Mouse (Mus musculus) splenic B cell, adult 2 months (primary cell): Measurements from ENCODE around the gene Asf1a.

Experiments used
- DNase-seq: peaks from one replicate; pipeline ENCODE4 v3.0.0-alpha.2; 2011; ENCODE audit warnings: low read depth, low spot score
- H3K27me3 ChIP-seq: 2 replicates; pipeline ENCODE4 v1.6.1; 2012; ENCODE audit warnings: mild to moderate bottlenecking, low read length, moderate library complexity, mixed read lengths; ENCODE audit not compliant: control insufficient read depth, poor library complexity, insufficient read depth, severe bottlenecking
- H3K36me3 ChIP-seq: 2 replicates; pipeline ENCODE4 v1.6.1; 2012; ENCODE audit warnings: mild to moderate bottlenecking, low read length, moderate library complexity, mixed read lengths; ENCODE audit not compliant: control insufficient read depth, poor library complexity, insufficient read depth, severe bottlenecking

Asf1a gene

DNA sequence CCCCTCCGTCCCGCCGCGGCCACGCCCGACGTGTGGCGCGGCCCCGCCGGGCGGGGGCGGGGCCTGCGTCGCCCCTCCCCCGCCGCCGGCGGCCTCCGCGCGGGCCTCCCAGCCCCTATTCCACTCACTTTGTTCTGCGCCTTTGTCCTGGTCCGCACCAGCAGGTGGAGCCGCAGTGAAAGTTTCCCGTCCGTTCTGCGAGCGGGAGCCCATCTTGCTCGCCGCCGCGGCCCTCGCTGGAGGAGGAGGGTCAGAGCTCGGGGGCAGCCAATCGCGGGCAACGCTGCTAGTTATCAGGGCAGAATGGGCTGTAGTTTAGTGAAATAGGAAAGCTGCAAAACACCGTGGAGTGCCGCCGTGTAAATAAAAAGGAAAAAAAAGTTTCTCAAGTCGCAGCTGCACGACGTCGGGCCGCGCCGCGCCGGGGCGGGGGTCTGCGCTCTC, at the start of gene Asf1a:
TSS of gene Asf1a (plus strand) at position 81 of the 444 bp plus-strand sequence.
- Histone ChIP-seq H3K27me3 (no peaks in the 10 kb centered on the region), H3K36me3 (no peaks in the 10 kb centered on the region)
- peak; percentile 98 for DNase-seq

DNA sequence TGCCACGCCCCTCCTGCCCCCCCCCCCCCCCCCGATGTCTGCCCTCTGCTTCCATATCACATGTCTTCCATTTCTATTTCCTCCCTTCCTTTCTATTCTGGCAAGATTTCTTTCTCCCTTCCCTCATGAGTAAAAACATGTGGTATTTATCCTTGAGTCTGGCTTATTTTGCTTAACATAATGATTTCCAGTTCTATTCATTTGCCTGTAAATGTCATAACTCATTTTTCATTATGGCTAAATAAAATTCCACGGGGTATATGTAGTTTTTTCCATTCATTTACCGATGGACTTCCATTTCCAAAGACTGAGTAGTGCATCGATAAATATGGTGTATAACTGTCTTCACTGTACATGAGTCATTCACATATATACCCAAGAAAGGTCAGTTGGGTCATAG, 34.6 kb upstream of the Asf1a start:
- no peaks in the 10 kb centered on the region for H3K36me3 ChIP-seq
- DNase-seq, result no peak
- H3K27me3 ChIP-seq, result no peaks in the 10 kb centered on the region

DNA sequence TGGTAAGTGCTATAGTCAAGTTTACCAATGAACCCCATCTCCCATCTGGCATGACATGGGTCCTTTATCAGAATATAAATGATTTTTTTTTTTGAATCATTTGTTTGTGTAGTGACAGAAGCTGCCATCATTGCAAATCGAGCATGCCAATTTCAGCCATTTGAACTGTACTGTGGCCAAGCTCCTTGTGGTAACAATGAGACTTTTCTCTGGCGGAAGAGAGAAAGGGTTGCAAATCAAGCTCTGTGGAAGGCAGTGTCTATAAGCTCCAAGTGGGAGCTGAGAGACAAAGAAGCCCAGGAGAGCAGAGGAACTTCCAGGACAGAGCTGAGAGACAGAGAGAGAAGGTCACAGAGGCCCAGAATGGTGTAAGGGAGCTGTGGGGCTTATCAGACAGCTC, 31.0 kb upstream of the Asf1a start:
- no peak for DNase-seq
- Histone ChIP-seq H3K36me3 (no peaks in the 10 kb centered on the region), H3K27me3 (no peaks in the 10 kb centered on the region)

DNA sequence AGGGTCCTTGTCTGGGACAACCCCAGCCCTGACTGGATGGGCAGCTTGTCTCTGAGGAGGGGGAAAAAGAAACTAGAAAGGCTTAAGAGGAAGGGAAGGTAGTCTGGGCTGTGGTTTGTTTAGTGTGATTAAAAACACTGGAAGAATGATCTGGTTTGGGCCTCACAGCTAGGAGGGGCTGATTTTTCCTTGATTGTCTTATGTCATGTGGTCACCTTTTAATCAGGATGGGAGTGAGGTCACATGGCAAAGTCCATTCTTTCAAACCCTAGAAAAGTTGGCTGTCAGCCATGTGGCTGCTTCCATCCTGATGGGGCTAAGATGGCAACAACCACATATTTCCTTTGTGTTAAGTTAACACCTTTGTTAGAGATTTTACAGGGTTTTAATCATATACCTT, 28.0 kb upstream of the Asf1a start:
- DNase-seq, result no peak
- no peaks in the 10 kb centered on the region for H3K36me3 ChIP-seq
- H3K27me3 ChIP-seq, result no peaks in the 10 kb centered on the region

GRCm38 (mm10) chr10:53580137-53580536, 16.4 kb upstream of the Asf1a start:
- no peaks in the 10 kb centered on the region for H3K36me3 ChIP-seq

GRCm38 (mm10) chr10:53580621-53581081, 15.9 kb upstream of the Asf1a start:
- no peak for DNase-seq
- Histone ChIP-seq H3K36me3 (no peaks in the 10 kb centered on the region), H3K27me3 (no peaks in the 10 kb centered on the region)

More at GRCm38 (mm10) chr10:53580137-53580536, 16.4 kb upstream of the Asf1a start:
- no peak for DNase-seq
- H3K27me3 ChIP-seq, result no peaks in the 10 kb centered on the region

GRCm38 (mm10) chr10:53581087-53581486, 15.5 kb upstream of the Asf1a start:
- H3K36me3 ChIP-seq, result no peaks in the 10 kb centered on the region
- no peak for DNase-seq
- H3K27me3 ChIP-seq, result no peaks in the 10 kb centered on the region

GRCm38 (mm10) chr10:53585777-53586176, 10.8 kb upstream of the Asf1a start:
- H3K27me3 ChIP-seq, result no peaks in the 10 kb centered on the region
- H3K36me3 ChIP-seq, result no peaks in the 10 kb centered on the region; the same call in 1 of the 2 replicates
- DNase-seq, result no peak

DNA sequence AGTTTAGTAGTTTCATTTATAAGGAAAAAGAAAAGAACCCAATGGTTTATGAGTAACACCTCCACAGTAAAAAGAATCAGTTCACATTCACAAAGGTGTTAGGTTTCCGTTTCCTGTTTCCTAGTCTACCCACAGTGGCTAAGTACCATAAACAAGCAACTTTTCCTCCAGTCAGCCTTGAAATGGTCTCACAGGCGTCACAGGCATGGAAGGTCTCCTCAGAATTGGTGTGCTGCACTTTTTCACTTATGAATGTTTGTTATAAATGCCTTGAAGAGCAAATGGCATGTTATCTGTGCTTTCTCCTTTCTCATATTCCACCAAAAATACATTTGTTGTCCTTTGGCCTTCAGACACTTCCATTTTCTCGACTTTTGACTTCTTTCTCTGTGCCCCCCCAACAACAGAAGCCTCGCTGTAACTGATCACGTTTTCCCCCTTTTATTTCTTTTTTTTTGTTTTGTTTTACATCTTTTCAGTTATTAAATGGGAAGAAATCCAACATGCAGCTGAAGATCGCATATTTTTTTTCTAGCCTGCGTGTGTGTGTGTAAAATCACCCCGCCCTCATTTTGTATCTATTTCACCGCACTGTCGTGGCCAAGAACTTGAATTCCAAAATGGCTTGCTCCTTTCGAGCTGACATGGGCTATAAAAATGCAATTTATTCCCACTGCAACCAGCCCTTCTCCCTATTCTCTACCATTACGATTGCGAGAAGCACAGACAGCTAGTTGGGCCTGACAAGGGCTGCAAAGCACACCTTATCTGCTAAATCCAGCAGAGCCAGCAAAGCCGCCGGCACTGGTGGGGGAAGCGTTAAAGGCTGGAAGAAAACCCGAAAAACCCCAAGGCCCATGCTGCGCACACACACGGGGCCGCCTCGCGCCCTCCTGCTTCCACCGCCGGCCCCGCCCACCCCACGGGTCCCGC, 547 bp upstream of the Asf1a start:
- no peaks in the 10 kb centered on the region for H3K36me3 ChIP-seq
- no peaks in the 10 kb centered on the region for H3K27me3 ChIP-seq
- DNase-seq, result peak; percentile 50

DNA sequence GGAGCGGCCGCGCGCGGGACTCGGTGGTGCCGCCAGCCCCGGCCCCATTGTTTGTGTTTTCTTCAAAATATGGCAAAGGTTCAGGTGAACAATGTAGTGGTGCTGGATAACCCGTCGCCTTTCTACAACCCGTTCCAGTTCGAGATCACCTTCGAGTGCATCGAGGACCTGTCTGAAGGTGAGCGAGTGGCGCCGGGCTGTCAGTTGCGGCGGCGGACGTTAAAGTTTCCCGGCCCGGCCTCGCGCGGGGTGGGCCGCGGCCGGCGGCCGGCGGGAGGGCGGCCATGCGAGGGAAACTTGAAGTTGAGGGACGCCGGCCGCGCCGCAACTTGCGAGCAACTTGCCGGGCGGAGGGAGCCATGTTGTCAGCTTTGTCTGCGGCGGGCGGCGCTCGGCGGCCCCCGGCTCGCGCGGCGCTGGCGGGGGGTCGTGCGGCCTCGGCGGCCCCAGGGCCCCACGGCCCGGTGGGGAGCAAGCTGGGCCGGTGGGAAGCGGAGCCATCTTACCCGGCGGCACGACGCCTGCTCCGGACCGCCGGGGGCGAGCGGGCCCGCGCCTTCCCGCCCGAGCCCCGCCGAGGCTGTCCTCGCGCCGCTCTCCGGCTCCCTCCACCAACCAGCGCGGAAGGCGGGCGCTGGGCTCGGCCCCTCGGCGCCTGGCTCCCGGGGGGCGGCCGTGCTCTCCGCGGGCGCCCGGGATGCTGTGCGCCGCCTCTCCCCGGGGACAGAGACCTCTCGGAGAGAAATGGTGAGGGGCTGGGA, 744 bp downstream of the Asf1a start:
- H3K27me3 ChIP-seq, result no peaks in the 10 kb centered on the region
- no peaks in the 10 kb centered on the region for H3K36me3 ChIP-seq
- peak; percentile 53 for DNase-seq

DNA sequence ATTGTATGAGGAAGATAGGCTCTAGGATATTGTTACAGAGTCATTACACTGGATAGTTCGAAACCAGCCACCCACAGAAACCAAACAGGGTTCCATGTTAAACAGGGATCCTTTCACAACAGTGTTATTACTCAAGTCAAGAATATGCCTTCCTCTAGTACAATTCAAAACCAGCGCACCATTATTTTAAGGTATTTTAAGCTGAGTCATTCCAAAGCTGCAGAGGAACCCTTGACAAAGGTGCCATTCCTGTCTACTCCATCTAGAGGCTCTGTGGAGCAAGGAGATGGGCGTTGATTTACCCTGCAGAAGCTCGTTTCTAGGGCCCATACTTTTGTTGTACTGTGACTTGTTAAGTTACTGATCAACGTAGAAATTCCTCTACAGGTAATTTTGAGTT, 2.3 kb downstream of the Asf1a start:
- DNase-seq, result peak; percentile 24
- H3K36me3 ChIP-seq, result no peaks in the 10 kb centered on the region
- H3K27me3 ChIP-seq, result no peaks in the 10 kb centered on the region

DNA sequence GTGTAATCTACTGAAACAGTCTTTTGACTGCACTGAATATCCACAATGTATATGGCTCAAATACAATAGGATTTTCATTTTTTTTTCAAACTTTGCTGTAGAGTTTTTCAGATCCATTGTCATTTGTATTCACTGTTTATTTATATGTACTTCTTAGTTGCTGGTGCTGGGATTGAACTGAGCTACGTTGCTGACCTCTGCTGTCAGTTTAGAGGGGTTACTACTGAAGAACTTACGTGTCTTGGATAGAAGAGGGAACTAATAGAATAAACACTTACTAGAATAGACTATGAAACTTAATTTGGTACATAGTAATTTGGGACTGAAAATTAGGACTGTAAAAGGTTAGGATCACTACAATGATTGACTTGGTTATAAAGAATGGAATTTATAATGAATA, 8.8 kb downstream of the Asf1a start:
- peak; percentile 33 for DNase-seq
- Histone ChIP-seq H3K27me3 (no peaks in the 10 kb centered on the region), H3K36me3 (peaks cover 12% of the 10 kb centered on the region)

DNA sequence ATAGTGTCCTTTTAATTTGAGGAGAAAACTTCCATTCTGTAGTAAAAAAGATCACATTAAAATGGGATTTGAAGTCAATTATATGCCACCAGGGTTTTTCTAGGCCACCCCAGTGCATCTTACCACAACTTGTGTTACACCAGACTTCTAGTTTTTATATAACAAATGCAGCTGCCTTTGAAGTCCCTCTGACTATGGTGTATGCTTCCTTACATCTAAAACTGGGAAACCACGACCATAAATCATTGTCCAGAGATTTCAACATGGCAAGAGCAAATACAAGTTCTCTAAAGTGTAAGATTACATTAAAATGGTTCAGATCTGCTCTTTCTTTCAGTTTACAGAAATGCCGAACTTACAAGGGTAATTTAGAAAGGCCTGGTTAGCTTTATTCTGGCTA, 11.7 kb downstream of the Asf1a start:
- no peaks in the 10 kb centered on the region for H3K27me3 ChIP-seq
- no peak for DNase-seq
- peaks cover 14% of the 10 kb centered on the region for H3K36me3 ChIP-seq

DNA sequence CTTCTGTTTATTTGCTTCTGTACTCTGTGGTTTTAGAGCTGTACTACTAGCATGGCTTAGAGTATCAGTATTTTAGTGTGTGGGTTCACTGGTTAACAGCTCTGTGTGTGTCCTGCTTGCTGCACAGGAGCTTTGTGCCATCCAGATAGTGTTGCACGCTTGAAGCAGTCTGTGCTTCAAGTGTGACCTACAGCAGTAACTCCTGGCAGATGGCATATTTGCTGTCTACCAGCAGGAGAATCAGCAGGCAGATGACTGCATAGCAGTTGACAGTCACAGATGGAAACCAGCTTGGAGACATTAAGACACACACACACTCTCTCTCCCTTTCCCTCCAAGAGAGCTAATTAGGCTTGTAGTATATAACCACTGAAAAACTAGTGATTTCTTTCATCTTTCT, 15.6 kb downstream of the Asf1a start:
- Histone ChIP-seq H3K36me3 (peaks cover 13% of the 10 kb centered on the region), H3K27me3 (no peaks in the 10 kb centered on the region)
- DNase-seq, result no peak

DNA sequence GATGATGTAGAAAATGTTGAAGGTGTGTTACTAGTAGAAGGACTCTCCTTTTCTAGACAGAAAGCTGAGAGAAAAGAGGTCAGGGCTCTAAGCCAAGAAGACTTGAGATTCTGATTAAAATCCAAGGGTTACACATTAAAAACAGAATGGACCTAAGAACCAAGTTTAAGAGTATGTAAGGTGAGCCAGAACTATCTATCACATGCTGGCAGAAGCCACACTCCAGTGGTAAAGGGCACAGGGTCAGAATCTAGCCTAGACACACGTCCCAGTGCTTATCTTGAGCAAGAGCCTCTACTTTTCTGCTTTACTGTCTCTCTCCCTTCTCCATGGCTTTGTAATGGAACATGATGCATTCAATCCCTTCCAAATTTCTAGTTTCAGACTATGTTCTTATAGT, 17.4 kb downstream of the Asf1a start:
- H3K36me3 ChIP-seq, result peaks cover 11% of the 10 kb centered on the region
- no peak for DNase-seq
- H3K27me3 ChIP-seq, result no peaks in the 10 kb centered on the region
